Mouse (Mus musculus) thymus, postnatal 4 days (tissue): ENCODE data around the gene Gm28230.

ENCODE experiments used
- DNase-seq: peaks from one replicate; pipeline ENCODE4 v3.0.0; 2021

Gene Gm28230

DNA sequence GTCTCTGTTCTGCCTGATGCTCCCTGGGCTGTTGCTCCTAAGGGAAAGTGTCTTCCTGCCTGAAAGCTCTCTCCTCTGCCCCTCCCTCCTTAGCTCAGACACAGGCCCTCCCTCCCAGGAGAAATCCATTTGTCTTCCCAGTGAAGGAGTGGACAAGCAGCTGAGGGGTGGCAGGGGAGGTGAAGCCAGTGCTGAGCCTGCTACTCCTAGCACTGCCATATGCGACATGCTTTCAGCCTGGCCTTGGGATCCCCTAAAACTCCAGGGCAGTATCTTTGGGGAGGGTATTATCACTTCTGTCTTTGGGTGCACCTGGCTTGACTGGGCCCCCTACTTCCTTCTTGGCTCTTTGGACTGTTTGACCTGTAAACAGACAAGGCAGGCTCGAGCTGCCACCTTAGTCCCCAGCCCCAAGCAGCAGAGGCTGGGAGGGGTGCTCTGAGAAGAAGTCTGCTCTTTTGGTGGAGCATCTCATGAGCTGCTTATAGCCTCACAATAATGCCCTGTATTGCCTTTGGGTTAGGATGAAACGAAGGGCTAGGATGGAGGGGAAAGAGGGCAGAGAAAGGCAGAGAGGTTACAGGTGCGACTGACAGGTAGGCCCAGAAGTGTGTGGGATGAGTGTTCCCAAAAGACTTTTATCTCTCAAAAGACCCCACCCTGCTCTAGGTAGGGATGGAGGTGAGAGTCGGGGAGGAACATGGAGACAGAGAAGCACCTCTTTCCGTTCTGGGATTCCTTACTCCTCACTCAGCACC lies 19.2 kb downstream of the Gm28230 start:
- no peak for DNase-seq

DNA sequence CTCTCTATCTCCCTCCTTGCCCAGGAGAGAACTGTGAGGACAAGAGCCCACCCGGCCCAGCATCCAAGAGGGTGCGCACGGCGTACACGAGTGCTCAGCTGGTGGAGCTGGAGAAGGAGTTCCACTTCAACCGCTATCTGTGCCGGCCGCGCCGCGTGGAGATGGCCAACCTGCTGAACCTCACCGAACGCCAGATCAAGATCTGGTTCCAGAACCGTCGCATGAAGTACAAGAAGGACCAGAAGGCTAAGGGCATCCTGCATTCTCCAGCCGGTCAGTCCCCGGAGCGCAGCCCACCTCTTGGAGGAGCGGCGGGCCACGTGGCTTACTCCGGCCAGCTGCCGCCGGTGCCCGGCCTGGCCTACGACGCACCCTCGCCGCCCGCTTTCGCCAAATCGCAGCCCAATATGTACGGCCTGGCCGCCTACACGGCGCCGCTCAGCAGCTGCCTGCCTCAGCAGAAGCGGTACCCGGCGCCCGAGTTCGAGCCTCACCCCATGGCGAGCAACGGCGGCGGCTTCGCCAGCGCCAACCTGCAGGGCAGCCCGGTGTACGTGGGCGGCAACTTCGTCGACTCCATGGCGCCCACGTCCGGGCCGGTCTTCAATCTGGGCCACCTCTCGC lies 19.9 kb downstream of the Gm28230 start:
- no peak for DNase-seq

DNA sequence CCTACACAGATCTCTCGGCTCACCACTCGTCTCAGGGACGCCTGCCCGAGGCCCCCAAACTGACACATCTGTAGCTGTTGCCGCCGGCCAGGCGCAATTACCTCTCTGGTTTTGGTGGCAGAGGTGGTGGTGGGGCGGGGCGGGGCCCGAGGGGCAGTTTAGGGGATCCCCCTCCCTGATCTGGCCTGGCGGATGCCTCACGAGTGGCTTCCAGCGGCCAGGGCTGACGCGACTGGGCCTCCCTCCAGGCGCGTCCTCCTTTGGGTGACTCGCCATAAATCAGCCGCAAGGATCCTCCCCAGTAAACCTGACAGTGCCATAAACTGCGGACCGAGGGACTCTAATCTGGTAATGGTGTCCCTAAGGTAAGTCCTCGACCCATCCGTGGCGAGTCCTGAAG lies 20.5 kb downstream of the Gm28230 start:
- DNase-seq, result no peak

- DNase-seq, result no peak
Observed at GRCm38 (mm10) chr2:74747661-74748141, 21.2 kb downstream of the Gm28230 start.

DNA sequence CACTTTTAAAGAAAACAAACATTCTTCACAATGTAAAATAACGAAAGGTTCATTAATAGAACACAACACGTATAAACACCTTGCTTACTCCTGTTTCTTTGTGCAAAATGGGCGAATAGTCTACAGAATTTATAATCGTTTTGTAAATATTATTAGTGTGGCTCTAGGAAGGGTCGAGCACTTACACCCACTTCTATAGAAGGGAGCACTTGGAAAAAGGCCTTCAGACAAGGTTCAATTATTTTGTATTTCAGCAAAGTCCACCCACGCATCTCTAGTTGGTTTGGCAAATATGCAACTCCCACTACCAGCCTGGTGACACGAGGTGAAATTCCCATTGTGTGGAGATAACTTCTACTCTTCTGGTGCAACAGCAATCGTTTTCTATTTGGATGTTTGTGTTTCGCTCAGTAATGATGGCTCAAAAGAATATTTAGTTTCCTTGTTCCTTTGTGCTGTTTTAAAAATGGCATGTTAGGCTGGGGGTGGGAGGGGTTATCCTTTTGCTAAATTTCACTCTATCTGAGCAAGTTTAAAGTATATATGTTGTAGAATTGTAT lies 22.0 kb downstream of the Gm28230 start:
- no peak for DNase-seq

DNA sequence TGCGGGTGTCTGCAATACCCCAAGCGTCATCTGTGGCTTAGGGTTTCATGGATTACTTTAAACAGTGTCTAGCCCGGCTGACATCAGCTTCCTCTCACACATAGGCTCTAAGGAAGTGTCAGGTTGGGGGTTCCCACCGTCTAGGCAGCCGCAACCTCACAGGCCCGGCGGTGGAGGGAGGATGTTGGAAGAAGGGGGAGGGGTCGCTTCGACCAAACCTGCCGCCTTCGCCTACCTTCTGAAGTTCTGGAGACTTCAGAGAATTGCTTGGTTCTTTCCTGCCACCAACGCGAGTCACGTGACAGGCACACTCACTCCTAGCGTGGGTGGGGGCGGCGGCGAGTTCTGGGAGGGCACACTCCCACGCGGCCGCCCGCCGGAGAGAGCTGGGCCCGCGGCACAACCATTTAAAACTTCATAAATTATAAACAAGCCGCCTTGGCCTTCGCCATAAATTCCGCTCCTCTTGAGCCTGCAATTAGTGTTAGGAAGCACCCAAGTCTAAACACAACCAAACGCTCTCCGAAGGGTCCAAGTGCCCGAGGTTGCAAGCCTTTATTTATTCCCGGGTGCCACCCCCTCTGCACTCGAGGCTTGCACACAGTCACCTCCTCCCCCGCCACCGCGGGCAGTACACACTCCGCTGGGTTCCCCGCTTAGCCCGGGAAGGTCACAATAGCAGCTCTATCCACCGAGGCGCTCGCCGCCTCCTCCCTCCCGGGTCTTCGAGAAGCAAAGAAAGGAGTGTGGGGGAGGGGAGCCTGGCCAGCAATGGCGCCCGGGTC lies 23.0 kb downstream of the Gm28230 start:
- DNase-seq, result peak; percentile 51

GRCm38 (mm10) chr2:74750731-74751250 lies 24.3 kb downstream of the Gm28230 start:
- no peak for DNase-seq

DNA sequence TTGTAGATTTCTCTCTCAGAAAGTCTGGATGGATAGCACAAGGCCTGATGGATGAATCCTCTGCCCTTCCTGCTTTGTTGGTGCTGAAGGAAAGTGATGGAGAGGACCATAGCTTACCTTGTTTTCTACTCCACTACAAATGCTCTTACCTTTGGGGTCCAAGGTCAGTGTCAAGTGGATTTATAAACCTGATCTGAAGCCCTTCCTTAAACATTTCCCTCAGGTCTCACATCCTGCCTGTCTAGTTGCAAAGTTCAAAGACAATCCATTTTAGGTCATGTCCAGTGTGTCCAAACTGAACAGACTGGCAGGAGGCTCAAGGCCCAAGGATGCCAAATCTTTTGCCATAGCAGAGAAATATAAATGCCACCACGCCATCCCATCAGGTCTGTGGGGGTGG lies 25.3 kb downstream of the Gm28230 start:
- DNase-seq, result no peak

GRCm38 (mm10) chr2:74752431-74753174 lies 26.1 kb downstream of the Gm28230 start:
- DNase-seq, result no peak

GRCm38 (mm10) chr2:74753175-74753523 lies 26.6 kb downstream of the Gm28230 start:
- DNase-seq, result no peak

DNA sequence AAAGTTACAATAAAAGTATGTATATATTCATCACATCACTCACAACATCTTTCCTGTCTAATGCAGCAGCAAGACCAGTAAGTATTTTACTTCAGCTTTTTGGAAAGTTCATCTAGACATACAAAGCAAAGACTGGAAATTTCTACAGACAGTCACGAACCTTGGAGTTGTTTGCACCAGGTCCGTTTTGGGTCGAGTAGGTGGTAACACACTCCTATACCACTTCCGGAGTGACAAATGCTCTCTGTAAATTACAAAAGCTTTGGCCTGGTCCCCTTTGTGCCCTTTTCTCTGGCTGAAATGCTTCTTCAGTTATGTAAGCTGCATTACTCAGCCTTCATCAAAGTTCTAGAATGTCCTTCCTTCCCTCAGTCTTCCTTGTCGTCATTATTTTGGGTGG lies 27.2 kb downstream of the Gm28230 start:
- no peak for DNase-seq

DNA sequence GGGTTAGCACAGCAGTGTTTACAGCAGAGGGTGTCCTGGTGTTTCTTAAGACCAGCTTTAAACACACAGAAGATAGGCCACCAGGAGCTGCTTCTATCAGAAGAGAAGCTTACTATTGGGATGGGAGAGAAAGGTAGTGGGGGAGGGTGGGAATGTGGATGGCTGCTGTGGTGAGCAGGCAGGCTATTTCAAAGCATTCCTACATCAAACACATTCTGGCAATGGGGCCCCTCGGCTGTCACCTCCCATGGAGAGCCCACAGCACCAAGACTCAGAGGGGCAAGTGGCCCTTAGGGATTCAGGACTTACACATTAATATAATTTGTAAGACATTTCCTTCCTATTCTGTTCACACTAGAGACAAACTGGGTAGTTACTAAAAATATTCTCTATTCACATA lies 33.6 kb downstream of the Gm28230 start:
- no peak for DNase-seq

DNA sequence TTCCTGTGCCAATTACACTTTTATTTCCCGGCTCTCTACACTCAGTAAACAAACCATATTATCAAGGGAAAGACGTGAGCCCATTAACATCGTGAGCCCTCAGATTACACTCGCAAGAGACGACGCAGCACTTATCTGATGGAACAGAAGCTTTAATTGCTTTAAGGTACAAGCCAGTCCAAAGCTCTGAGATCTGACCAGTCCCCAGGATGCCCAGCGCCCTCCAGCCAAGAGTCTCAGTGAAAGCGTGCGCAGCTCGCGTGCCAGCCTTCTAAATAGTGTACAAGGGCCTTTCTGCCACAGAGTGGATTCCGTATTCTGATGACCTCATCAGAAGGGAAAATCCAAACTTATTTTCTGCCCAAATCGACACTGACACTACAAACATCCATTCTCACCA lies 35.4 kb downstream of the Gm28230 start:
- no peak for DNase-seq

GRCm38 (mm10) chr2:74762522-74763244 lies 36.2 kb downstream of the Gm28230 start, which contains the start of gene Hoxd1:
Gene Hoxd1, plus strand, starts transcription at chr2:74762980.
- peak; percentile 32 for DNase-seq

DNA sequence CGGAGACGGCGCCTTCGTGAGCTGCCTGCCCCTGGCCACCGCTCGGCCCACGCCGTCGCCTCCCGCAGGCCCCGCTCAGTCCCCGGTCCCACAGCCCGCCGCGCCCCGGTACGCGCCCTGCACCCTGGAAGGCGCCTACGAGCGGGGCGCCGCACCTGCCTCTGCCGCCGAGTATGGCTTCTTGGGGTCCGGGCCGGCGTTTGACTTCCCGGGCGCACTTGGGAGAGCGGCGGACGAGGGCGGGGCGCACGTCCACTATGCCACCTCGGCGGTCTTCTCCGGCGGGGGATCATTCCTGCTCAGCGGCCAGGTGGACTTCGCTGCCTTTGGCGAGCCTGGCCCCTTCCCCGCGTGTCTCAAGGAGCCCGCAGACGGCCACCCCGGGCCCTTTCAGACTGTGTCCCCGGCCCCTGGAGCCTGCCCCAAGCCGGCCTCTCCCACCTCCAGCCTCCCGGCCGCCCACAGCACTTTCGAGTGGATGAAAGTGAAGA lies 36.8 kb downstream of the Gm28230 start:
- peak; percentile 32 for DNase-seq

DNA sequence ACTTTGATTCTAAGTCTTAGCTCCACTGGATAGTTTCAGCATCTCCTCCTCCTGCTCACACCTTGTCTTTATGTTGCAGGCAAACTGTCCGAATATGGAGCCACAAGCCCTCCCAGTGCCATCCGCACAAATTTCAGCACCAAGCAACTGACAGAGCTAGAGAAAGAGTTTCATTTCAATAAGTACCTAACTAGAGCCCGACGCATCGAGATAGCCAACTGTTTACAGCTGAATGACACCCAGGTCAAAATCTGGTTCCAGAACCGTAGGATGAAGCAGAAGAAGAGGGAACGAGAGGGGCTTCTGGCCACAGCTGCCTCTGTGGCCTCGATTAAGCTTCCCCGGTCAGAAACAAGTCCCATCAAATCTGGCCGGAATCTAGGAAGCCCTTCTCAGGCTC lies 37.4 kb downstream of the Gm28230 start:
- no peak for DNase-seq

DNA sequence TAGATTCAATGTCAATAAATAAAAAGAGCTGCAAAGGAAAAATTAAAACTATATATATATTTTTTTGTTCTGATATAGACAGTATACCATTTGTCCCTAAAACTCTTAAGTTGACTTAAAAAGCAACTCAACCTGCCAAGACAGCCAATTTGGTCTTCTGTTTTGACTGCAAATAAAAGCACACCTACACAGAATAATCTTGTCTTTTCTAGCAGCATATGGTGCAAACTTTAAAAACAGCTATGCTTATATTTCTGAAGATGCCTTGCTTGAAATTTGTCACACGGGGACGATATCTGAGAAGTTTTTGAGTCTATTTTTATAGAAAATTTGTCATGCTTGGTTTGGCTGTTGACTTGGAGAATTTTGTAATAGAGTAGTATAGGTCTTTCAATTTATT lies 47.8 kb downstream of the Gm28230 start:
- DNase-seq, result no peak

GRCm38 (mm10) chr2:74777536-74778275 lies 51.2 kb downstream of the Gm28230 start:
- no peak for DNase-seq

DNA sequence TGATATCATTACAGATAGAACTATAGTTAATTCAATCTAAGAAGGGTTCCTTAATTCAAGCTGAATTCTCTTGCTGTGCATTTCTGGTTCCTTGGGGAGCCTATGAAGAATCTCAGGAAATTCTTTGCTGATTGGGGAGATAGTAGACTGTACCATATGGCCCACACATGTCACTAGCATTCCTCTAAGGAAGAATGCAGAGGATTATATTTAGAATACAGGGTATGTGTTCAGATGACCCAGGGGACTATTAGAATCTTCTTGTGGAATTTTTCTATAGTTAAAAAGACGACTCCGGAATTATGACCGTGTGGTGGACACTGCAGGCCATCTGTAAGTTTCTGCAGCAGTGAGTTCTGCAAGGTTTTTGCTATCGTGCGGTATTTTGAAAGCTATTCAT lies 54.9 kb downstream of the Gm28230 start:
- DNase-seq, result no peak

GRCm38 (mm10) chr2:74795531-74795930 lies 69.0 kb downstream of the Gm28230 start:
- DNase-seq, result no peak
